Mouse (Mus musculus): ENCODE data around the gene Reg4. TPM values are rescaled to one million over a fixed set of nuclear protein-coding genes. Genes with fewer than 3 reads are reported as not detected.

Gene Reg4
- total and polyA plus RNA-seq, 3 experiments, result not detected

GRCm38 (mm10) chr3:98282422-98282821 lies 60.5 kb downstream of the Reg4 start:
- H3K4me1 ChIP-seq (ENCODE audit: insufficient read depth, low read depth, low read length), result no peaks in the 10 kb centered on the region
- H3K27me3 ChIP-seq (ENCODE audit: insufficient read depth, low read length), result no peaks in the 10 kb centered on the region
- ATAC-seq (ENCODE audit: extremely low read depth, insufficient number of reproducible peaks, low FRiP score, poor library complexity, severe bottlenecking) (no peak), DNase-seq (ENCODE audit: low spot score) (no peak)
- no peaks in the 10 kb centered on the region for H3K36me3 ChIP-seq (replicated peaks)
- TF ChIP-seq TAL1 (conservative IDR thresholded peaks at IDR 0.05; ENCODE audit: low read depth, low read length), result no peak
- TF ChIP-seq GATA2 (IDR thresholded peaks at IDR 0.05; ENCODE audit: borderline replicate concordance, low read depth, low read length), result no peak
- TF ChIP-seq CTCF (IDR thresholded peaks at IDR 0.05; ENCODE audit: low read depth, low read length), result no peak
- TF ChIP-seq POLR2AphosphoS5 (IDR thresholded peaks at IDR 0.05; ENCODE audit: insufficient replicate concordance, low read depth, low read length), result no peak
- no peak for TF ChIP-seq GATA1 (IDR thresholded peaks at IDR 0.05; ENCODE audit: borderline replicate concordance, low read length)
- H3K4me3 ChIP-seq (ENCODE audit: low read depth, low read length), result no peak overlapping the region
- H3K9me3 ChIP-seq (replicated peaks), result peaks cover 54% of the 10 kb centered on the region

- Histone ChIP-seq H3K36me3 (replicated peaks) (no peaks in the 10 kb centered on the region), H3K4me1 (ENCODE audit: insufficient read depth, low read depth, low read length) (no peaks in the 10 kb centered on the region), H3K4me3 (ENCODE audit: low read depth, low read length) (no peak overlapping the region), H3K27me3 (ENCODE audit: insufficient read depth, low read length) (no peaks in the 10 kb centered on the region), H3K9me3 (replicated peaks) (peaks cover 49% of the 10 kb centered on the region)
- ATAC-seq (ENCODE audit: extremely low read depth, insufficient number of reproducible peaks, low FRiP score, poor library complexity, severe bottlenecking) (no peak), DNase-seq (ENCODE audit: low spot score) (no peak)
- TF ChIP-seq CTCF (IDR thresholded peaks at IDR 0.05; ENCODE audit: low read depth, low read length), result no peak
- TF ChIP-seq TAL1 (conservative IDR thresholded peaks at IDR 0.05; ENCODE audit: low read depth, low read length), result no peak
- TF ChIP-seq GATA1 (IDR thresholded peaks at IDR 0.05; ENCODE audit: borderline replicate concordance, low read length), result no peak
- TF ChIP-seq GATA2 (IDR thresholded peaks at IDR 0.05; ENCODE audit: borderline replicate concordance, low read depth, low read length), result no peak
- no peak for TF ChIP-seq POLR2AphosphoS5 (IDR thresholded peaks at IDR 0.05; ENCODE audit: insufficient replicate concordance, low read depth, low read length)
Measured at GRCm38 (mm10) chr3:98283205-98283604, 61.2 kb downstream of the Reg4 start.

Other genes with a start within 250 kb of the Reg4 start
- gene Notch2, start 208.6 kb upstream of the Reg4 start, total RNA-seq (2014; fragmentation: Nextera tagmentation), result not detected in 2 replicates
- under 0.01 TPM in 1 of 2 replicates, not detected in the other for gene Notch2, start 208.6 kb upstream of the Reg4 start, total RNA-seq (2017)
- not detected in 2 replicates for gene Notch2, start 208.6 kb upstream of the Reg4 start, polyA plus RNA-seq (2012)
- not detected in 2 replicates for gene Adam30, start 61.5 kb upstream of the Reg4 start, total RNA-seq (2014; fragmentation: Nextera tagmentation)
- 0.05 and 0.06 TPM in 2 replicates for gene Adam30, start 61.5 kb upstream of the Reg4 start, total RNA-seq (2017)
- not detected in 2 replicates for gene Adam30, start 61.5 kb upstream of the Reg4 start, polyA plus RNA-seq (2012)
- gene Hmgcs2, start 58.3 kb downstream of the Reg4 start, total RNA-seq (2014; fragmentation: Nextera tagmentation), result not detected in 2 replicates
- 0.06 TPM in 1 of 2 replicates, not detected in the other for gene Hmgcs2, start 58.3 kb downstream of the Reg4 start, total RNA-seq (2017)
- not detected in 2 replicates for gene Hmgcs2, start 58.3 kb downstream of the Reg4 start, polyA plus RNA-seq (2012)
- gene Phgdh, start 117.8 kb downstream of the Reg4 start, total RNA-seq (2014; fragmentation: Nextera tagmentation), result not detected in 2 replicates
- 0.12 TPM in 1 of 2 replicates, not detected in the other for gene Phgdh, start 117.8 kb downstream of the Reg4 start, total RNA-seq (2017)
- not detected in 2 replicates for gene Phgdh, start 117.8 kb downstream of the Reg4 start, polyA plus RNA-seq (2012)
- gene Zfp697, start 160.3 kb downstream of the Reg4 start, total RNA-seq (2014; fragmentation: Nextera tagmentation), result not detected in 2 replicates
- gene Zfp697, start 160.3 kb downstream of the Reg4 start, total RNA-seq (2017), result 0.06 and 0.16 TPM in 2 replicates
- gene Zfp697, start 160.3 kb downstream of the Reg4 start, polyA plus RNA-seq (2012), result not detected in 2 replicates
- not detected in 2 replicates for gene Gm4450, start 235.0 kb downstream of the Reg4 start, total RNA-seq (2014; fragmentation: Nextera tagmentation)
- 0.12 TPM in 1 of 2 replicates, not detected in the other for gene Gm4450, start 235.0 kb downstream of the Reg4 start, total RNA-seq (2017)
- gene Gm4450, start 235.0 kb downstream of the Reg4 start, polyA plus RNA-seq (2012), result not detected in 2 replicates